Mouse (Mus musculus): ENCODE data around the gene Capn13.
A peak's percentile ranks its signal among the peaks of the same experiment; 100 is the strongest.

Capn13 gene

GRCm38 (mm10) chr17:73343632-73344390, 56.9 kb downstream of the Capn13 start:
- DNase-seq (ENCODE audit: low read depth, low spot score), result peak; percentile 8

- DNase-seq (ENCODE audit: low read depth, low spot score), result no peak
These were observed 58.0 kb downstream of the Capn13 start for GRCm38 (mm10) chr17:73342673-73343072.

GRCm38 (mm10) chr17:73329071-73329470, 71.6 kb downstream of the Capn13 start:
- no peak for DNase-seq (ENCODE audit: low read depth, low spot score)

GRCm38 (mm10) chr17:73325314-73325713, 75.4 kb downstream of the Capn13 start:
- DNase-seq (ENCODE audit: low read depth, low spot score), result peak; percentile 69

GRCm38 (mm10) chr17:73324732-73325131, 75.9 kb downstream of the Capn13 start:
- peak; percentile 16 for DNase-seq (ENCODE audit: low read depth, low spot score)

GRCm38 (mm10) chr17:73323981-73324380, 76.7 kb downstream of the Capn13 start:
- peak; percentile 11 for DNase-seq (ENCODE audit: low read depth, low spot score)

- no peak for DNase-seq (ENCODE audit: low read depth, low spot score)
These were observed 85.9 kb downstream of the Capn13 start for GRCm38 (mm10) chr17:73314786-73315185.

GRCm38 (mm10) chr17:73311491-73311890, 89.2 kb downstream of the Capn13 start:
- no peak for DNase-seq (ENCODE audit: low read depth, low spot score)

GRCm38 (mm10) chr17:73308691-73309090, 92.0 kb downstream of the Capn13 start:
- peak; percentile 18 for DNase-seq (ENCODE audit: low read depth, low spot score)

GRCm38 (mm10) chr17:73306626-73307025, 94.0 kb downstream of the Capn13 start:
- DNase-seq (ENCODE audit: low read depth, low spot score), result no peak

- DNase-seq (ENCODE audit: low read depth, low spot score), result peak; percentile 92
These were observed 95.0 kb downstream of the Capn13 start for GRCm38 (mm10) chr17:73305622-73306021.

- DNase-seq (ENCODE audit: low read depth, low spot score), result no peak
These were observed 96.4 kb downstream of the Capn13 start for GRCm38 (mm10) chr17:73304086-73304812.

GRCm38 (mm10) chr17:73303676-73304075, 97.0 kb downstream of the Capn13 start:
- DNase-seq (ENCODE audit: low read depth, low spot score), result no peak

- DNase-seq (ENCODE audit: low read depth, low spot score), result peak; percentile 88
These were observed 97.4 kb downstream of the Capn13 start for GRCm38 (mm10) chr17:73303217-73303616.

GRCm38 (mm10) chr17:73302104-73302503, 98.6 kb downstream of the Capn13 start:
- DNase-seq (ENCODE audit: low read depth, low spot score), result peak; percentile 86

- peak; percentile 84 for DNase-seq (ENCODE audit: low read depth, low spot score)
These were observed 99.2 kb downstream of the Capn13 start for GRCm38 (mm10) chr17:73301258-73302050.

GRCm38 (mm10) chr17:73300147-73300880, 100.4 kb downstream of the Capn13 start:
- no peak for DNase-seq (ENCODE audit: low read depth, low spot score)

- DNase-seq (ENCODE audit: low read depth, low spot score), result no peak
These were observed 101.7 kb downstream of the Capn13 start for GRCm38 (mm10) chr17:73298981-73299380.

GRCm38 (mm10) chr17:73296855-73297254, 103.8 kb downstream of the Capn13 start:
- peak; percentile 89 for DNase-seq (ENCODE audit: low read depth, low spot score)

GRCm38 (mm10) chr17:73293237-73293636, 107.4 kb downstream of the Capn13 start:
- no peak for DNase-seq (ENCODE audit: low read depth, low spot score)

- DNase-seq (ENCODE audit: low read depth, low spot score), result no peak
These were observed 116.4 kb downstream of the Capn13 start for GRCm38 (mm10) chr17:73284301-73284700.
